Mouse (Mus musculus): Measurements from ENCODE around the gene Lpcat1. TPM values are rescaled to one million over a fixed set of nuclear protein-coding genes. Genes with fewer than 3 reads are reported as not detected.

The Lpcat1 gene
- total RNA-seq, 1 experiment from 2014 or later = 20.9 TPM

GRCm38 (mm10) chr13:73477841-73478240 lies 10.8 kb downstream of the Lpcat1 start:
- DNase-seq = no peak

- no peak for DNase-seq
Observed at GRCm38 (mm10) chr13:73482476-73482875, 15.5 kb downstream of the Lpcat1 start.

- DNase-seq = no peak
Observed at GRCm38 (mm10) chr13:73483331-73483730, 16.3 kb downstream of the Lpcat1 start.

- DNase-seq = no peak
Observed at GRCm38 (mm10) chr13:73484171-73484570, 17.2 kb downstream of the Lpcat1 start.

GRCm38 (mm10) chr13:73488105-73488504 lies 21.1 kb downstream of the Lpcat1 start:
- no peak for DNase-seq

GRCm38 (mm10) chr13:73488707-73489106 lies 21.7 kb downstream of the Lpcat1 start:
- DNase-seq = no peak

- no peak for DNase-seq
Observed at GRCm38 (mm10) chr13:73489986-73490385, 23.0 kb downstream of the Lpcat1 start.

- no peak for DNase-seq
Observed at GRCm38 (mm10) chr13:73490564-73491170, 23.7 kb downstream of the Lpcat1 start.

- no peak for DNase-seq
Observed at GRCm38 (mm10) chr13:73493183-73493582, 26.2 kb downstream of the Lpcat1 start.

- no peak for DNase-seq
Observed at GRCm38 (mm10) chr13:73494528-73494927, 27.5 kb downstream of the Lpcat1 start.

GRCm38 (mm10) chr13:73496137-73496536 lies 29.1 kb downstream of the Lpcat1 start:
- no peak for DNase-seq

- no peak for DNase-seq
Observed at GRCm38 (mm10) chr13:73499893-73500604, 33.1 kb downstream of the Lpcat1 start.

- no peak for DNase-seq
Observed at GRCm38 (mm10) chr13:73502719-73503118, 35.7 kb downstream of the Lpcat1 start.

GRCm38 (mm10) chr13:73505686-73506467 lies 38.9 kb downstream of the Lpcat1 start:
- DNase-seq = peak; percentile 80

- DNase-seq = no peak
Observed at GRCm38 (mm10) chr13:73508817-73509550, 42.0 kb downstream of the Lpcat1 start.

GRCm38 (mm10) chr13:73509869-73510268 lies 42.9 kb downstream of the Lpcat1 start:
- DNase-seq = no peak

GRCm38 (mm10) chr13:73512776-73513673 lies 46.0 kb downstream of the Lpcat1 start:
- peak; percentile 65 for DNase-seq

GRCm38 (mm10) chr13:73516886-73517285 lies 49.9 kb downstream of the Lpcat1 start:
- DNase-seq = no peak

- no peak for DNase-seq
Observed at GRCm38 (mm10) chr13:73533716-73534115, 66.7 kb downstream of the Lpcat1 start.

GRCm38 (mm10) chr13:73535287-73535686 lies 68.3 kb downstream of the Lpcat1 start:
- DNase-seq = no peak

GRCm38 (mm10) chr13:73536403-73536821 lies 69.4 kb downstream of the Lpcat1 start, which contains the start of gene Slc6a3:
TSS of gene Slc6a3 (plus strand) at chr13:73536747.
- peak; percentile 79 for DNase-seq
